Mouse (Mus musculus) liver, embryonic 14.5 days (tissue): ENCODE results near the gene Colca2. TPM values are rescaled to one million over a fixed set of nuclear protein-coding genes. Genes with fewer than 3 reads are reported as not detected.

Source experiments
- ATAC-seq: fragments of 200-750 bp; cut with Nextera tagmentation; 2 replicates; pipeline ENCODE4 v1.8.0; 2017; ENCODE audit warnings: moderate number of reproducible peaks, mild to moderate bottlenecking, moderate library complexity; ENCODE audit not compliant: insufficient read depth
- DNase-seq, 3 experiments: peaks; one replicate each; pipeline ENCODE4 v3.0.0-alpha.2; 2012 to 2013; ENCODE audit warnings: low read depth in 3 of 3, low spot score in 3 of 3
- H3K27ac ChIP-seq: fragments of 300-500 bp; sonication (generic); 2 replicates; pipeline ENCODE4 v1.5.1; 2014; ENCODE audit warnings: moderate library complexity, mild to moderate bottlenecking, control low read depth, inconsistent platforms
- H3K27me3 ChIP-seq: fragments of 300-500 bp; sonication (generic); 2 replicates; pipeline ENCODE4 v1.6.1; 2014; ENCODE audit warnings: mild to moderate bottlenecking, low read length, moderate library complexity; ENCODE audit not compliant: control insufficient read depth, insufficient read depth
- H3K36me3 ChIP-seq: fragments of 300-500 bp; sonication (generic); replicated peaks from 2 replicates; pipeline ENCODE4 v1.6.1; 2014; ENCODE audit warnings: low read depth; ENCODE audit not compliant: control insufficient read depth, insufficient read depth
- H3K4me1 ChIP-seq, 2 experiments: fragments of 200-500 bp in 1 of 2; fragments of 300-500 bp in 1 of 2; sonication (generic) in 1 of 2; replicated peaks; 2 replicates each; pipeline ENCODE4 v1.6.1; 2012 to 2014; ENCODE audit warnings: antibody characterized with exemption in 1 of 2, inconsistent platforms in 1 of 2, low read length in 1 of 2; ENCODE audit not compliant: control insufficient read depth in 2 of 2, insufficient read depth in 2 of 2
- H3K4me2 ChIP-seq: fragments of 300-500 bp; sonication (generic); 2 replicates; pipeline ENCODE4 v1.6.1; 2014; ENCODE audit warnings: low read depth, mild to moderate bottlenecking, control low read depth, moderate library complexity
- H3K4me3 ChIP-seq, 2 experiments: fragments of 200-500 bp in 1 of 2; fragments of 300-500 bp in 1 of 2; sonication (generic) in 1 of 2; 2 replicates each; pipeline ENCODE4 v1.5.1; 2012 to 2014; ENCODE audit warnings: low read depth in 2 of 2, low read length in 2 of 2, mild to moderate bottlenecking in 2 of 2, control low read depth in 1 of 2, inconsistent platforms in 1 of 2, moderate library complexity in 1 of 2; ENCODE audit not compliant: insufficient read depth in 1 of 2
- H3K9ac ChIP-seq: fragments of 300-500 bp; sonication (generic); replicated peaks from 2 replicates; pipeline ENCODE4 v1.6.1; 2014; ENCODE audit warnings: mild to moderate bottlenecking, control low read depth, moderate library complexity
- H3K9me3 ChIP-seq: fragments of 300-500 bp; sonication (generic); 2 replicates; pipeline ENCODE4 v1.6.1; 2016; ENCODE audit warnings: low read length, mixed read lengths; ENCODE audit not compliant: control insufficient read depth
- CTCF ChIP-seq: IDR thresholded peaks from 2 replicates; pipeline ENCODE4 v1.5.1; 2016; ENCODE audit warnings: antibody characterized with exemption, low read depth, control low read depth
- EP300 ChIP-seq: IDR thresholded peaks from 2 replicates; pipeline ENCODE4 v1.6.1; 2016; ENCODE audit warnings: antibody characterized with exemption, low read depth
- WGBS: fragments of 180-500 bp; shearing (Covaris S2); extraction: QIAGEN DNeasy Blood & Tissue Kit; methylation state at CpG from one replicate; pipeline ENCODE4 v1.1.7; 2014; ENCODE audit not compliant: insufficient replicate concordance; 5-methylcytosine and 5-hydroxymethylcytosine counted together
- polyA plus RNA-seq, 2 experiments: library from polyadenylated mRNA; depleted of rRNA in 1 of 2; stranded (reverse) in 1 of 2; unstranded in 1 of 2; fragments of >200 nt; fragmentation: Nextera tagmentation in 1 of 2; extraction: Ambion mirVana in 1 of 2; gene quantifications; 2 replicates each; pipeline versions ENCODE4 v1.2.1 to v1.2.3; 2012 to 2014

Colca2 gene
- polyA plus RNA-seq (2012; rRNA removed) = 0.09 and 0.12 TPM in 2 replicates
- 0.18 TPM in 1 of 2 replicates, not detected in the other for polyA plus RNA-seq (2014; fragmentation: Nextera tagmentation; extraction: Ambion mirVana)

DNA sequence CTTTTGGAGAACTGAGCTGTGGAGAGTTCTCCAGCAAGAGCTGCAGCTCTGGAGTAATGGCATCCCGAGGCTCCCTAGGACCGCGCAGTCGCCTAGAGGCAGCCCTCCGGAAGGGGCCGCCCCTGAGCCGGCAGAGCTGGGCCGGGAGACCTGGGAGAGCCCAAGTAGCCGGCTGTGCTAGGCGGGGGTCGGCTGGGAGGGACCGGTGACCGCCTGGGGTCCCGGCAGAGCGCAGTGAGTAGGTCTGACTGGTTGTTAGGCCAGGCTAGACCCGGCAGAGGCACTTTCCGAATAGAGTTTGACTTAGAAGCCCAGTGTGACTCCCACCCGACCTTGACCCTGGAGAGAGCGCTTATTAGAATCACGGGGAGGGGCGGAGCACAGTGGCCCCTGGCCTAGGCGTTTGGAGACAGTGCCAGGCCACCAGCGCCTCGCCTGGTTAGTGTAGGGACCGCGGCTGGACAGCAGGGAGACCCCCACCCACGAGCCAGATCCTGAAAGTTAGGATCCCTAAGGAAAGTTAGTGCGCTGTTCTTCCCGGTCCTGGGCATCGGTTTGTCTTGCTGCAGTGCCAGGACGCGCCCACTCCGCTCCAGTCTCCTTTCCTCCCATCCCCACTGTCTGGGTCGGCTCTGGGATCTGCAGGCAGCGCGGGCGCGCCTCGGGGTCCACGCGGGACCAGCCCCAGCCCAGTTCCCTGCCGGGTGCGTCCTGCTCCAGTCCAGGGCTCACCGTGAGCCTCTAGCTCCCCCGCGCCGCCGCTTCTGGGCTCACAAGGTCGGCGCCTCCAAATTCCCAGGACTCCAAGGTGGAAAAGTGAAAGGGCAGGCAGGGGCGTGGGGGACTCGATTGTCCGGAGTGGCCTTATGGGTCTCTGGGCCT, at the start of gene Colca2:
Gene Colca2, minus strand, starts transcription at position 70 of the 882 bp plus-strand sequence.
- WGBS = under 1% methylated on average over 53 of the region's 53 CpGs
- H3K27me3 ChIP-seq = peaks cover 23% of the 10 kb centered on the region
- peak within 1 kb of the TSS; percentile 59 for H3K4me2 ChIP-seq
- no peaks in the 10 kb centered on the region; a peak in 2 of 4 replicates for H3K4me1 ChIP-seq
- H3K27ac ChIP-seq = no peak within 1 kb of the TSS
- no peak for DNase-seq
- H3K9ac ChIP-seq = no peak within 1 kb of the TSS
- no peaks in the 10 kb centered on the region for H3K36me3 ChIP-seq
- peak; percentile 53; the same call in 1 of the 2 replicates for ATAC-seq
- TF ChIP-seq CTCF = peak; percentile 33
- TF ChIP-seq EP300 = no peak
- H3K9me3 ChIP-seq = no peaks in the 10 kb centered on the region
- H3K4me3 ChIP-seq = peak within 1 kb of the TSS; percentile 27 to 33

- Histone ChIP-seq H3K36me3 (no peaks in the 10 kb centered on the region), H3K27me3 (no peaks in the 10 kb centered on the region), H3K9me3 (no peaks in the 10 kb centered on the region), H3K4me1 (no peaks in the 10 kb centered on the region), H3K4me2 (no peak overlapping the region), H3K9ac (no peak overlapping the region), H3K4me3 (no peak overlapping the region), H3K27ac (no peak overlapping the region)
- TF ChIP-seq EP300 (no peak), CTCF (no peak)
- no peak for DNase-seq
- WGBS = 64% methylated on average over 5 of the region's 5 CpGs
- ATAC-seq = no peak
Measured at GRCm38 (mm10) chr9:51327555-51327903, 49.2 kb upstream of the Colca2 start.

- TF ChIP-seq EP300 (no peak), CTCF (no peak)
- Histone ChIP-seq H3K4me1 (no peaks in the 10 kb centered on the region), H3K27ac (no peak overlapping the region), H3K9ac (no peak overlapping the region), H3K36me3 (no peaks in the 10 kb centered on the region), H3K4me3 (no peak overlapping the region), H3K9me3 (no peaks in the 10 kb centered on the region), H3K4me2 (no peak overlapping the region), H3K27me3 (no peaks in the 10 kb centered on the region)
- 71% methylated on average over 11 of the region's 11 CpGs for WGBS
- ATAC-seq (no peak), DNase-seq (no peak)
Measured at GRCm38 (mm10) chr9:51326619-51327554, 48.5 kb upstream of the Colca2 start.

- Histone ChIP-seq H3K9ac (no peak overlapping the region), H3K4me1 (no peaks in the 10 kb centered on the region), H3K9me3 (no peaks in the 10 kb centered on the region), H3K27me3 (no peaks in the 10 kb centered on the region), H3K4me3 (no peak overlapping the region), H3K36me3 (no peaks in the 10 kb centered on the region), H3K27ac (no peak overlapping the region), H3K4me2 (no peak overlapping the region)
- 39% methylated on average over 7 of the region's 7 CpGs for WGBS
- DNase-seq = no peak
- TF ChIP-seq EP300 = no peak
- TF ChIP-seq CTCF = no peak
- ATAC-seq = no peak
Measured at GRCm38 (mm10) chr9:51324406-51325065, 46.2 kb upstream of the Colca2 start.
